Mouse (Mus musculus): ENCODE data around the gene 1700020D05Rik. TPM values are rescaled to one million over a fixed set of nuclear protein-coding genes. Genes with fewer than 3 reads are reported as not detected.
"Not testable (repeated sequence)": the region's sequence is repeated elsewhere in the genome, so short reads cannot be mapped to it uniquely, and the experiment has no call there.

1700020D05Rik gene
- polyA plus RNA-seq, 1 experiment from 2014 or later: 0.25 TPM

GRCm38 (mm10) chr19:5490898-5491708 lies 12.5 kb downstream of the 1700020D05Rik start:
- no peak for ATAC-seq (ENCODE audit: insufficient number of reproducible peaks, insufficient read depth, low FRiP score, low read depth)
- under 1% methylated on average over 59 of the region's 59 CpGs for WGBS

GRCm38 (mm10) chr19:5490313-5490897 lies 13.2 kb downstream of the 1700020D05Rik start, which contains the start of gene Cfl1:
TSS of gene Cfl1 (plus strand) at chr19:5490455.
- H3K9me3 ChIP-seq (ENCODE audit: control insufficient read depth, low read depth, low read length): no peaks in the 10 kb centered on the region
- no peaks in the 10 kb centered on the region for H3K27me3 ChIP-seq (ENCODE audit: control insufficient read depth, insufficient read depth, low read length)
- H3K4me1 ChIP-seq (ENCODE audit: control insufficient read depth, insufficient read depth, low read length): peaks cover 20% of the 10 kb centered on the region
- peak; percentile 70 for ATAC-seq (ENCODE audit: insufficient number of reproducible peaks, insufficient read depth, low FRiP score, low read depth)
- peak within 1 kb of the TSS; percentile 61 for H3K4me2 ChIP-seq (replicated peaks; ENCODE audit: low read depth, low read length)
- H3K9ac ChIP-seq (replicated peaks; ENCODE audit: low read depth, low read length): peak within 1 kb of the TSS; percentile 97
- peak within 1 kb of the TSS; percentile 99 for H3K4me3 ChIP-seq (ENCODE audit: low read depth, low read length)
- peak within 1 kb of the TSS; percentile 99 for H3K27ac ChIP-seq (ENCODE audit: low read length)
- peaks cover 33% of the 10 kb centered on the region for H3K36me3 ChIP-seq (ENCODE audit: control insufficient read depth, insufficient read depth, low read length)
- WGBS: under 1% methylated on average over 57 of the region's 62 CpGs

More at GRCm38 (mm10) chr19:5490898-5491708, 12.5 kb downstream of the 1700020D05Rik start:
- peak overlapping the region; percentile 99 for H3K4me3 ChIP-seq (ENCODE audit: low read depth, low read length)
- no peaks in the 10 kb centered on the region for H3K27me3 ChIP-seq (ENCODE audit: control insufficient read depth, insufficient read depth, low read length)
- H3K9me3 ChIP-seq (ENCODE audit: control insufficient read depth, low read depth, low read length): no peaks in the 10 kb centered on the region
- peaks cover 33% of the 10 kb centered on the region for H3K36me3 ChIP-seq (ENCODE audit: control insufficient read depth, insufficient read depth, low read length)
- peaks cover 20% of the 10 kb centered on the region for H3K4me1 ChIP-seq (ENCODE audit: control insufficient read depth, insufficient read depth, low read length)
- H3K9ac ChIP-seq (replicated peaks; ENCODE audit: low read depth, low read length): peak overlapping the region; percentile 97
- H3K27ac ChIP-seq (ENCODE audit: low read length): peak overlapping the region; percentile 99
- H3K4me2 ChIP-seq (replicated peaks; ENCODE audit: low read depth, low read length): peak overlapping the region; percentile 61

GRCm38 (mm10) chr19:5489721-5490120 lies 13.9 kb downstream of the 1700020D05Rik start:
- not testable (repeated sequence) for H3K27me3 ChIP-seq (ENCODE audit: control insufficient read depth, insufficient read depth, low read length)
- peak overlapping the region; percentile 51; the same call in 1 of the 2 replicates for H3K4me2 ChIP-seq (replicated peaks; ENCODE audit: low read depth, low read length)

GRCm38 (mm10) chr19:5488878-5489571 lies 14.6 kb downstream of the 1700020D05Rik start:
- WGBS: under 1% methylated on average over 26 of the region's 26 CpGs
- ATAC-seq (ENCODE audit: insufficient number of reproducible peaks, insufficient read depth, low FRiP score, low read depth): peak; percentile 87
- Histone ChIP-seq H3K4me3 (ENCODE audit: low read depth, low read length) (peak overlapping the region; percentile 47), H3K27ac (ENCODE audit: low read length) (peak overlapping the region; percentile 99), H3K27me3 (ENCODE audit: control insufficient read depth, insufficient read depth, low read length) (no peaks in the 10 kb centered on the region), H3K4me2 (replicated peaks; ENCODE audit: low read depth, low read length) (peak overlapping the region; percentile 51), H3K9ac (replicated peaks; ENCODE audit: low read depth, low read length) (peak overlapping the region; percentile 38; the same call in 1 of the 2 replicates), H3K36me3 (ENCODE audit: control insufficient read depth, insufficient read depth, low read length) (peaks cover 32% of the 10 kb centered on the region), H3K9me3 (ENCODE audit: control insufficient read depth, low read depth, low read length) (no peaks in the 10 kb centered on the region), H3K4me1 (ENCODE audit: control insufficient read depth, insufficient read depth, low read length) (peaks cover 20% of the 10 kb centered on the region)

More at GRCm38 (mm10) chr19:5489721-5490120, 13.9 kb downstream of the 1700020D05Rik start:
- WGBS: 51% methylated on average over 10 of the region's 10 CpGs
- Histone ChIP-seq H3K27ac (ENCODE audit: low read length) (peak overlapping the region; percentile 99), H3K4me1 (ENCODE audit: control insufficient read depth, insufficient read depth, low read length) (peaks cover 20% of the 10 kb centered on the region), H3K36me3 (ENCODE audit: control insufficient read depth, insufficient read depth, low read length) (peaks cover 34% of the 10 kb centered on the region), H3K4me3 (ENCODE audit: low read depth, low read length) (peak overlapping the region; percentile 47; the same call in 1 of the 2 replicates)
- ATAC-seq (ENCODE audit: insufficient number of reproducible peaks, insufficient read depth, low FRiP score, low read depth); H3K9me3 ChIP-seq (ENCODE audit: control insufficient read depth, low read depth, low read length); H3K9ac ChIP-seq (replicated peaks; ENCODE audit: low read depth, low read length): not testable (repeated sequence)

GRCm38 (mm10) chr19:5487768-5488550 lies 15.6 kb downstream of the 1700020D05Rik start, which contains the start of gene Mus81:
TSS of gene Mus81 (minus strand) at chr19:5488402.
- peak within 1 kb of the TSS; percentile 38; the same call in 1 of the 2 replicates for H3K9ac ChIP-seq (replicated peaks; ENCODE audit: low read depth, low read length)
- peak within 1 kb of the TSS; percentile 99 for H3K27ac ChIP-seq (ENCODE audit: low read length)
- peak within 1 kb of the TSS; percentile 47 for H3K4me3 ChIP-seq (ENCODE audit: low read depth, low read length)
- H3K4me2 ChIP-seq (replicated peaks; ENCODE audit: low read depth, low read length): peak within 1 kb of the TSS; percentile 51
- peak; percentile 72 for ATAC-seq (ENCODE audit: insufficient number of reproducible peaks, insufficient read depth, low FRiP score, low read depth)
- peaks cover 20% of the 10 kb centered on the region for H3K4me1 ChIP-seq (ENCODE audit: control insufficient read depth, insufficient read depth, low read length)
- H3K36me3 ChIP-seq (ENCODE audit: control insufficient read depth, insufficient read depth, low read length): peaks cover 35% of the 10 kb centered on the region
- no peaks in the 10 kb centered on the region for H3K27me3 ChIP-seq (ENCODE audit: control insufficient read depth, insufficient read depth, low read length)
- no peaks in the 10 kb centered on the region for H3K9me3 ChIP-seq (ENCODE audit: control insufficient read depth, low read depth, low read length)
- under 1% methylated on average over 39 of the region's 39 CpGs for WGBS

GRCm38 (mm10) chr19:5486771-5487170 lies 16.8 kb downstream of the 1700020D05Rik start:
- H3K4me2 ChIP-seq (replicated peaks; ENCODE audit: low read depth, low read length): peak overlapping the region; percentile 51; the same call in 1 of the 2 replicates
- no peak for ATAC-seq (ENCODE audit: insufficient number of reproducible peaks, insufficient read depth, low FRiP score, low read depth)
- H3K36me3 ChIP-seq (ENCODE audit: control insufficient read depth, insufficient read depth, low read length): peaks cover 37% of the 10 kb centered on the region
- H3K4me3 ChIP-seq (ENCODE audit: low read depth, low read length): peak overlapping the region; percentile 47; the same call in 1 of the 2 replicates
- WGBS: 79% methylated on average over 4 of the region's 4 CpGs
- no peaks in the 10 kb centered on the region for H3K27me3 ChIP-seq (ENCODE audit: control insufficient read depth, insufficient read depth, low read length)
- H3K9me3 ChIP-seq (ENCODE audit: control insufficient read depth, low read depth, low read length): no peaks in the 10 kb centered on the region
- H3K4me1 ChIP-seq (ENCODE audit: control insufficient read depth, insufficient read depth, low read length): peaks cover 18% of the 10 kb centered on the region
- H3K9ac ChIP-seq (replicated peaks; ENCODE audit: low read depth, low read length): peak overlapping the region; percentile 2; the same call in 1 of the 2 replicates
- no peak overlapping the region for H3K27ac ChIP-seq (ENCODE audit: low read length)

- Histone ChIP-seq H3K36me3 (ENCODE audit: control insufficient read depth, insufficient read depth, low read length) (peaks cover 37% of the 10 kb centered on the region), H3K4me2 (replicated peaks; ENCODE audit: low read depth, low read length) (no peak overlapping the region)
Measured at GRCm38 (mm10) chr19:5486286-5486685, 17.3 kb downstream of the 1700020D05Rik start.

More at GRCm38 (mm10) chr19:5486286-5486685, 17.3 kb downstream of the 1700020D05Rik start:
- peaks cover 17% of the 10 kb centered on the region for H3K4me1 ChIP-seq (ENCODE audit: control insufficient read depth, insufficient read depth, low read length)
- WGBS: 80% methylated on average over 8 of the region's 8 CpGs
- no peak overlapping the region for H3K9ac ChIP-seq (replicated peaks; ENCODE audit: low read depth, low read length)
- H3K4me3 ChIP-seq (ENCODE audit: low read depth, low read length): no peak overlapping the region
- no peak overlapping the region for H3K27ac ChIP-seq (ENCODE audit: low read length)
- no peaks in the 10 kb centered on the region for H3K9me3 ChIP-seq (ENCODE audit: control insufficient read depth, low read depth, low read length)
- no peak for ATAC-seq (ENCODE audit: insufficient number of reproducible peaks, insufficient read depth, low FRiP score, low read depth)
- H3K27me3 ChIP-seq (ENCODE audit: control insufficient read depth, insufficient read depth, low read length): no peaks in the 10 kb centered on the region
